Mouse (Mus musculus): Measurements from ENCODE around the gene 1810010D01Rik.

1810010D01Rik gene

GRCm38 (mm10) chr7:145211680-145212659 is 4.1 kb upstream of the 1810010D01Rik start:
- DNase-seq, result no peak

DNA sequence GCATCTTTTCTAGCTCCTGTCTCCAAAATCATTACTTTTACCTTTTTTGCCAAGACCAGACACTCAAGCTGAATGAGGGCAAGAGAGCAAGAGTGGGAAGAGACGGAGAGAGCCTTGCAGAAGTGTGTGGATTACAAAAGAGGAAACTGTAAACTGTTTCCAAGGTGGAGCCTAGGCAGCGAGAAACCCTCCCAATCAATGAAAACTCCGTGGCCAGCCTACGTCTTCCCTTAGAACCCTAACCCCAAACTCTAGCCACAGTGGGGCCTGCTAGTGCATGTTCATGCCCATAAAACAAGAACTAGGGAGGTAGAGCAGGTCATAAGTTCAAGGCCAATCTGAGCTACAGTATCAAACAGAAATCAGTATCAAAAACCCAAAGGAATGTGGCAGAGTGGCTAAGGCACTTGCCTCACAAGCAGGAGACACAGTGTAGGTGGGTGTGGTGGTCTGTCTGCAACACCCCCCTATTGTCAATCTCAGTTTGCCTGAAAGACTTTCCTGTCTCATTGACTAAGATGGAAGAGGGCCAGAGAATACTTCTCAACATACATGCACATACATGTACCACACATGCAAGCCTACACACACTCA is 2.7 kb upstream of the 1810010D01Rik start:
- no peak for DNase-seq

DNA sequence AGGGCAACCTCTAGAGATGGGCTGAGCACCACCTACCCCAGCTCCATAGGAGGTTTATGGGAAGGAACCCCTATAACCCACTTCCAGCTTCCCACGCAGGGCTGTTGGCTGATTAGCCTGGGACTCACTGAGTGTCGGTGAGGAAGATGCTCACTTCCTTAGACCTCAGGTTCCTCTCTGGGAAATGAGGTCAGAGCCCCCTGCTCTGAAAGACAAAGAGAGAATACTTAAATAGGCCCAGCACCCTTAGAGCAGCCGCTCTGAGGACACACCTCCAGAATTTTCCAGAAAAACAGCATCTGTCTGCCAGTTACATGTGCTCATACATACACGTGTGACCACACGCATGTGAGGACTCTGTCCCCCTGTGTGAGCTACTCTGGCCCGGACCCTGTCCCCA is 1.1 kb downstream of the 1810010D01Rik start:
- no peak for DNase-seq

- peak; percentile 75 for DNase-seq
These were observed 1.8 kb downstream of the 1810010D01Rik start for GRCm38 (mm10) chr7:145206056-145206610.

- no peak for DNase-seq
These were observed 2.5 kb downstream of the 1810010D01Rik start for GRCm38 (mm10) chr7:145205363-145205902.

DNA sequence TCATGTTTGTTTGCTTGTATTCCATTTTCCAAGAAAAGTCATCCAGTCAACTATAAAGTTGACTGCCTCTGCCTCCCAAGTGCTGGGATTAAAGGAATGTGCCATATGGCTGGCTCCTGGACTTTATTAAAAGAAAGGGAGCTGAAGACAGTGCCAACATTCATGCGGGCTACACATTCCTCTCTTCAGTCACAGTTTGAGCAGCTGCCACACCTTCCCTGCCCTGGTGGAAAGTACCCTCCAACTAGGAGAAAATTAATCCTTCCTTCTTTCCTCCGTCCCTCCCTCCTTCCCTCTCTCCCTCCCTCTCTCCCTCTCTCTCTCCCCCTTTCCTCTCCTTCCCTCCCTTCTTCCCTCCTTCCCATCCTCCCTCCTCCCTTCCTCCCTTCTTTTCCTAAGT is 8.2 kb downstream of the 1810010D01Rik start:
- DNase-seq, result no peak

DNA sequence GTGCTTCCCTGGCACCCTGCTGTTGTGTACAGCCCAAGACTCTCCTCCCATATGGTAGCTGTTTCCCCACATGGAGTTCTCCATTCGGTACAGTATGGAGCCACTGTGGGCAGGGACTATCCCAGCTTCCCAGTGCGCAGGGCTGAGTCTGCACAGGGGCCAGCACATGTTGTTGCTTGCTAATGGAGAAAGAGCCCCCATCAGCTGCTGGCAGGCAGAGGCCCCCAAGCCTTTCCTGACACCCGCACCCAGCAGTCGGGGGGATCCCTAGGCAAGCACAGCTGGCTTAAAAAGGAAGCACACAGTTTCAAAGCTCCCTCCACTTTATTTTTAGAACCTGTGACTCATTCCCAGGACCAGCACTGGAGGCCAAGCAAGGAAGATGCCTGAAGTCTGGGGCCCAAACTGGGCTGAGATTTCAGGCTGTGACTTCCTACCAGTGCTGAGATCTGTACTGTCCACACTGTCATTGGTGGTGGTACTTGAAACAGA is 9.7 kb downstream of the 1810010D01Rik start:
- peak; percentile 35 for DNase-seq

GRCm38 (mm10) chr7:145197711-145198110 is 10.2 kb downstream of the 1810010D01Rik start:
- DNase-seq, result no peak

DNA sequence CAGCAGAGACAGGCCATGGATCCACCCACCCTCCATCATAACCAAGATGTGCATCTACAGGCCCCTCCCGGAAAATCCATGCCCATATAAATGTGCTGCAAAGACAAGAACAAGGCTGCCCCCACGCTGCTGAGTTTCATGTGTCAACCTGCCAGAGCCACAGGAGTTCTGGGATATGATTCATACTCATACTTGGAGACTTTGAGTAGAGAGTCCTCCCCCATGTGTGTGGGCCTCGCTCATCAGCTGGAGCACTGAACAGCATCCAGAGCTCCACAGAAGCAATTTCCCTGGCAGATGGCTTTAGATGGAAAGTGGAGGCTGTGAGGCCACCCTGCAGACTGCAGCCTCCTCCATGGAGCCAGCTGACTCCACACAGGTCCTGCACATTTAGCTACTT is 10.9 kb downstream of the 1810010D01Rik start:
- no peak for DNase-seq

- DNase-seq, result no peak
These were observed 11.6 kb downstream of the 1810010D01Rik start for GRCm38 (mm10) chr7:145196340-145196739.

- DNase-seq, result peak; percentile 42
These were observed 12.6 kb downstream of the 1810010D01Rik start for GRCm38 (mm10) chr7:145195186-145195927.

- peak; percentile 76 for DNase-seq
These were observed 13.3 kb downstream of the 1810010D01Rik start for GRCm38 (mm10) chr7:145194455-145195161.

DNA sequence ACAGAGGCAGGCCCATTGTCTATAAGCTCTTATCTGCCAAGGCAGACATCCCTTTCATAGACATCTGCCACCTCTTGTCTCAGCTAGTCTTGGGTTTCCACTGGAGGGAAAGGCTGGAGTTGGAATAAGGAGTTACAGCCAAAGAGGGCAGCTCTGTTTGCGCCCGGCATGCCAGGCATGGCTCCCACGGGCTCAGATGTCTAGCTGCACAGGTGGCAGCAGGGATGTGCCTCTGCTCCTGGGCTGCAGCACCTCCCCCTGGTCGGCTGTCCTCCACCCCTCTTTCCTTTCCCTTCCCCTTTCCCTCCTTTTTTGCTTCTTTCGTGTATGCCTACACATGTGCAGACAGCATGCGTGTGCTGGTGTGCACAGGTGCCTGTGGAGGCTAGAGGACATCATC is 15.1 kb downstream of the 1810010D01Rik start:
- no peak for DNase-seq

GRCm38 (mm10) chr7:145190520-145190919 is 17.4 kb downstream of the 1810010D01Rik start:
- DNase-seq, result no peak

- no peak for DNase-seq
These were observed 18.6 kb downstream of the 1810010D01Rik start for GRCm38 (mm10) chr7:145189342-145189741.

DNA sequence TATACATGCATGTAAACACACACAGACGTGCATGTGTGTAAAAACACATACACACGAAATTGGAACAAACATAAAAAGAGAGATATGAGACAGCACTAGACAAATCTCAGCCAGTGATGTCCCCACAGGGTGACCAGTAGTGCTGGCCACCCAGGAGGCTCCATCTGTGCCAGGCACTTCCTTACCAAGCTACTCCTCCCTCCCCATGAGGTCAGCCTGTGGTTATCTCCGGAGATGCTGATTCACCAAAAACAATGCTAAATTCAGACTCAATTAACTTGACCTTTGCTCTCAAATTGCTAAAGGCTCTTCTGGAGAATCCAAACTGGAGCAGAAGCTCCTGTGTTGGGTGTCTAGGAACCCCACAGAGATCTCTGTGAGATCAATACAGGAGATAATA is 20.1 kb downstream of the 1810010D01Rik start:
- DNase-seq, result no peak

- peak; percentile 63 for DNase-seq
These were observed 25.5 kb downstream of the 1810010D01Rik start for GRCm38 (mm10) chr7:145182388-145182787.

GRCm38 (mm10) chr7:145181376-145182034 is 26.4 kb downstream of the 1810010D01Rik start:
- DNase-seq, result peak; percentile 16

DNA sequence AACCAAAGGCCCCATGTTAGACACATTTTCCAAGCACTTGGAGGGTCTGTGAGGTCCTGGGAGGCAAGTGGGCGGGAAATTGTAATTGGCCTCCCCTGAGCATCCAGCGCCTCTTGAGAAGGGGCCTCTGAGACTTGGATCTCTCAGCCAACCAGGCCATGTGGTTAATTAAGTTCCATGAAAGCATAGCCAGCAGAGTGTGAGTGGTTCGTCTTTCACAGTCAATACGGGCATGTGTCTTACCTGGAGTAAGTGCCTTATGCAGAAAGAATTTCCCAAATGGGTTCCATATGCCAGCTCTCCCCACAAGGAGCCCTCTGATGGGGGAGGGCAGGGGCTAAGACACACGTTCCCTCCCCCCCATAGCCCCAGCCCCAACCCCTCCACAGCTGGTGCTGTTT is 28.2 kb downstream of the 1810010D01Rik start:
- no peak for DNase-seq

- no peak for DNase-seq
These were observed 30.9 kb downstream of the 1810010D01Rik start for GRCm38 (mm10) chr7:145176750-145177589.
